Mouse (Mus musculus): ENCODE measurements around the gene Acoxl. TPM values are rescaled to one million over a fixed set of nuclear protein-coding genes. Genes with fewer than 3 reads are reported as not detected.

Acoxl gene
- polyA plus RNA-seq, 1 experiment from 2014 or later, result not detected

- H3K27ac ChIP-seq (replicated peaks), result no peak overlapping the region
- no peaks in the 10 kb centered on the region for H3K36me3 ChIP-seq
- H3K4me2 ChIP-seq (replicated peaks), result no peak overlapping the region
- H3K9me3 ChIP-seq, result no peaks in the 10 kb centered on the region
- no peak overlapping the region for H3K4me3 ChIP-seq
- ATAC-seq (ENCODE audit: low FRiP score, low read depth), result no peak
- H3K4me1 ChIP-seq, result no peaks in the 10 kb centered on the region
- WGBS, result 73% methylated on average over 4 of the region's 4 CpGs
- H3K9ac ChIP-seq (replicated peaks), result no peak overlapping the region
- H3K27me3 ChIP-seq, result no peaks in the 10 kb centered on the region
Observed at GRCm38 (mm10) chr2:128054905-128055304, 216.2 kb downstream of the Acoxl start.

- no peak for ATAC-seq (ENCODE audit: low FRiP score, low read depth)
- 89% methylated on average over 5 of the region's 5 CpGs for WGBS
- Histone ChIP-seq H3K36me3 (no peaks in the 10 kb centered on the region), H3K9ac (replicated peaks) (no peak overlapping the region), H3K27ac (replicated peaks) (no peak overlapping the region), H3K27me3 (peaks cover 11% of the 10 kb centered on the region), H3K4me1 (peaks cover 3% of the 10 kb centered on the region; the same call in 1 of the 2 replicates), H3K4me3 (no peak overlapping the region), H3K4me2 (replicated peaks) (no peak overlapping the region), H3K9me3 (no peaks in the 10 kb centered on the region)
Observed at GRCm38 (mm10) chr2:128057872-128058271, 219.2 kb downstream of the Acoxl start.

GRCm38 (mm10) chr2:128058627-128059026 is 220.0 kb downstream of the Acoxl start:
- H3K9me3 ChIP-seq, result no peaks in the 10 kb centered on the region
- no peak for ATAC-seq (ENCODE audit: low FRiP score, low read depth)

DNA sequence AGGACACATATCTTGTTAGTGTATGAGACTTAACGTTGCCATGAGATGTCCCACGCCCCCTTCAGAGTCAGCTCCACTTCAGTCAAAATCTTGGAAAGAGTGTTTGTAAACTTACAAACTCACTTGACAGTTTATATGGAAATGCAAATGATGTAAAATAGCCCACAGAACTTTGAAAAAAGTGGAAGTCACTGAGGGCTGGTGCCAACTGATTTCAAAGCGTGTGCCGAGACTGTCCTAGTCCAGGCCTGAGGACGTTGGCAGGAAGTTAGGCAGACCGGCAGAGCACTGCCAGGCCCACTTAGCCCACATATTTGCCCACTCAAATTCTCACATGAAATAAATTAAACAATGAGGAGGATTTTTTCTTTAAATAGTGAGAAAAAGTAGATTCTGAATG is 221.5 kb downstream of the Acoxl start:
- Histone ChIP-seq H3K4me3 (no peak overlapping the region), H3K4me1 (peaks cover 3% of the 10 kb centered on the region; the same call in 1 of the 2 replicates), H3K4me2 (replicated peaks) (no peak overlapping the region), H3K27ac (replicated peaks) (no peak overlapping the region), H3K36me3 (no peaks in the 10 kb centered on the region), H3K9me3 (no peaks in the 10 kb centered on the region), H3K27me3 (peaks cover 13% of the 10 kb centered on the region), H3K9ac (replicated peaks) (no peak overlapping the region)
- ATAC-seq (ENCODE audit: low FRiP score, low read depth), result no peak
- WGBS, result 73% methylated on average over 6 of the region's 6 CpGs

More at GRCm38 (mm10) chr2:128058627-128059026, 220.0 kb downstream of the Acoxl start:
- no peak overlapping the region for H3K4me3 ChIP-seq
- no peak overlapping the region for H3K27ac ChIP-seq (replicated peaks)
- no peak overlapping the region for H3K4me2 ChIP-seq (replicated peaks)
- peaks cover 3% of the 10 kb centered on the region; the same call in 1 of the 2 replicates for H3K4me1 ChIP-seq
- no peaks in the 10 kb centered on the region for H3K36me3 ChIP-seq
- WGBS, result 57% methylated on average over 1 of the region's 1 CpGs
- H3K27me3 ChIP-seq, result peaks cover 13% of the 10 kb centered on the region
- H3K9ac ChIP-seq (replicated peaks), result no peak overlapping the region

DNA sequence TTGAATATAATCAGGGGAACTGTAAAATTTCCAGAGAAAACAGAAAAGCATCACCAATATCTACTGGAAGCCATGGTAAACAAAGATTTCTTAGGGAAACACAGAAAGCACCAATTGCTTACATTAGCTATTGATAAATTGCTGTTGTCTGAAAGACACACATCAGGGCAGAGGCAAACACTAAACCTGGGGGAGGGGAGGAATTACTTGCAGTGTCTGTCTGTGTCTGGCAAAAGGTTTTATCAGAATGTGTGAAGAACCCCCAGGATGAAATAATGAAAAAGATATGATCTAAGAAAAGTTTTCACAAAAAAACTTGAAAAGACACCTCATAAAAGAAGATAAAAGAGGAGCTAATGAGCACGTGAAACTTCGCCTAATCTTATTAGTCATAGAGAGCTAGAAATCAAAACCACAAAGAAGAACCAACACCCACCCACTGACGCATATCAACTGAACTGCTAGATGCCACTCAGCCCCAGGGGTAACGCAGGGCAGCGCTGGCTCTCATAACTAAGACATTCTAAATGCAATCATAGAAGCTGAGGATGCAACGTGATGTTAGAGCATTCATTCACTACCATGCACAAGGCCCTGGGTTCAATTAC is 222.1 kb downstream of the Acoxl start:
- 26% methylated on average over 6 of the region's 6 CpGs for WGBS
- no peak overlapping the region for H3K4me3 ChIP-seq
- peaks cover 3% of the 10 kb centered on the region; the same call in 1 of the 2 replicates for H3K4me1 ChIP-seq
- no peaks in the 10 kb centered on the region for H3K9me3 ChIP-seq
- peaks cover 13% of the 10 kb centered on the region for H3K27me3 ChIP-seq
- H3K9ac ChIP-seq (replicated peaks), result no peak overlapping the region
- H3K4me2 ChIP-seq (replicated peaks), result no peak overlapping the region
- no peaks in the 10 kb centered on the region for H3K36me3 ChIP-seq
- ATAC-seq (ENCODE audit: low FRiP score, low read depth), result no peak
- H3K27ac ChIP-seq (replicated peaks), result no peak overlapping the region

DNA sequence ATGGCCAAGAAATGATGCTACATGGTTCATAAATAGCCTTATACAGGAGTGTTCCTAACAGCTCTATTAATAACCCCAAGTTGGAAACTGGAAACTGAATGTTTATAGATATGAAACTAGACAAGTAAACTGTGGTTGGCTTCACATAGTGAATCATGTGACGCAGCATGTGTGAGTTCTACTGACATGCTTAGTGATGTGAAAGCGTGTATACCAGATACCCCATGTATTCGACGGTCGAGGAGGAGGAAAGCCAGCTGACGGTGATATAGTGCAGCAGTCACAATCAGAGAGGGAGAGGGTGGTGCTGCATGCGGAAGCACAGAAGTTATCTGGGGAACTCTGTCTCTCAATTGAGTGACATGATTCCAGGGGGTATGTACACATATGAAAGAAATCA is 222.8 kb downstream of the Acoxl start:
- H3K4me1 ChIP-seq, result peaks cover 3% of the 10 kb centered on the region; the same call in 1 of the 2 replicates
- no peaks in the 10 kb centered on the region for H3K9me3 ChIP-seq
- H3K27ac ChIP-seq (replicated peaks), result no peak overlapping the region
- H3K9ac ChIP-seq (replicated peaks), result no peak overlapping the region
- no peak for ATAC-seq (ENCODE audit: low FRiP score, low read depth)
- no peaks in the 10 kb centered on the region for H3K36me3 ChIP-seq
- 91% methylated on average over 7 of the region's 7 CpGs for WGBS
- peaks cover 18% of the 10 kb centered on the region for H3K27me3 ChIP-seq
- H3K4me2 ChIP-seq (replicated peaks), result no peak overlapping the region
- no peak overlapping the region for H3K4me3 ChIP-seq

DNA sequence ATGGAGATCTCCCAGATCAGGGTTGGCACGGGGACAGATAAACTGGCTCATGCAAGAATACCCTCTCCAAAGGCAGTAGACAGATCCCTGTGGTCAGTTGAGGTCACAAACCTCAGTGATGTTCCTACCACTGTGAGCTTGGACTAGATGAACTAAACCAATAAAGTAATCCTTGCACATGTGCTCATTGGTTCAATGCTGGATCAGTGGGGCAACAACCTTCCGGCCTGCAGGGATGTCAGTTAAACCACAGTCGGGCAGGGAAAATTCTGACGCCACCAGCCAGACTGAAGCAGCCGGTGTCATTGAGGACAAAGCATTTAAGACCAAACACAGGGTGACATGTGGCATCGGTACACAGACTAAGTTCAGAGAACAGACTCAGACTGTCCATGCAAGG is 224.1 kb downstream of the Acoxl start:
- 85% methylated on average over 6 of the region's 6 CpGs for WGBS
- peaks cover 18% of the 10 kb centered on the region for H3K27me3 ChIP-seq
- no peaks in the 10 kb centered on the region for H3K36me3 ChIP-seq
- no peak overlapping the region for H3K4me2 ChIP-seq (replicated peaks)
- H3K9ac ChIP-seq (replicated peaks), result no peak overlapping the region
- peaks cover 3% of the 10 kb centered on the region; the same call in 1 of the 2 replicates for H3K4me1 ChIP-seq
- no peaks in the 10 kb centered on the region for H3K9me3 ChIP-seq
- no peak for ATAC-seq (ENCODE audit: low FRiP score, low read depth)
- H3K27ac ChIP-seq (replicated peaks), result no peak overlapping the region
- H3K4me3 ChIP-seq, result no peak overlapping the region

- Histone ChIP-seq H3K27me3 (peaks cover 18% of the 10 kb centered on the region), H3K36me3 (no peaks in the 10 kb centered on the region), H3K4me1 (peaks cover 3% of the 10 kb centered on the region; the same call in 1 of the 2 replicates), H3K27ac (replicated peaks) (no peak overlapping the region), H3K9me3 (no peaks in the 10 kb centered on the region), H3K4me2 (replicated peaks) (no peak overlapping the region), H3K9ac (replicated peaks) (no peak overlapping the region), H3K4me3 (no peak overlapping the region)
- 84% methylated on average over 2 of the region's 2 CpGs for WGBS
- no peak for ATAC-seq (ENCODE audit: low FRiP score, low read depth)
Observed at GRCm38 (mm10) chr2:128065013-128065412, 226.3 kb downstream of the Acoxl start.

DNA sequence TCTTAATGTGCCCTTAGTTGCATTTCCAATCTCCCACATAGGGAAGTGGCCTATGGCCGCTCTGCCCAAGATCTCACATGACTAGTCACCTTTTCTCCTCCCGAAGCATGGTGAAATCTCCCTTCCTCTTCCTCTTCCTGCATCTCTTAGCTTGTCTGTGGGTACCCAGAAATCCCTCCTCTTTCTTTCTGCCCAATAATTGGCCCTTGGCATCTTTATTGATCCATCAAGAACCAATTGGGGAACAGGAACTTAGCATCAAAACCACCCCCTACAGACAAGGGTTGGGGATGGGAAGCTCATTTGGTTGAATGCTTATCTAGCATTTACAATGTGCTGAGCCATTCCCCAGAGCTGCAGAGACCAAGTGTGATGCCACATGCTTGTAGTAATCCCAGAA is 226.9 kb downstream of the Acoxl start:
- H3K4me2 ChIP-seq (replicated peaks), result no peak overlapping the region
- H3K27me3 ChIP-seq, result peaks cover 18% of the 10 kb centered on the region
- no peaks in the 10 kb centered on the region for H3K36me3 ChIP-seq
- no peak overlapping the region for H3K4me3 ChIP-seq
- no peak overlapping the region for H3K9ac ChIP-seq (replicated peaks)
- ATAC-seq (ENCODE audit: low FRiP score, low read depth), result no peak
- peaks cover 3% of the 10 kb centered on the region; the same call in 1 of the 2 replicates for H3K4me1 ChIP-seq
- H3K27ac ChIP-seq (replicated peaks), result no peak overlapping the region
- H3K9me3 ChIP-seq, result no peaks in the 10 kb centered on the region
- WGBS, result 91% methylated on average over 2 of the region's 2 CpGs

- no peak overlapping the region for H3K9ac ChIP-seq (replicated peaks)
Observed at GRCm38 (mm10) chr2:128067162-128067561, 228.5 kb downstream of the Acoxl start.

DNA sequence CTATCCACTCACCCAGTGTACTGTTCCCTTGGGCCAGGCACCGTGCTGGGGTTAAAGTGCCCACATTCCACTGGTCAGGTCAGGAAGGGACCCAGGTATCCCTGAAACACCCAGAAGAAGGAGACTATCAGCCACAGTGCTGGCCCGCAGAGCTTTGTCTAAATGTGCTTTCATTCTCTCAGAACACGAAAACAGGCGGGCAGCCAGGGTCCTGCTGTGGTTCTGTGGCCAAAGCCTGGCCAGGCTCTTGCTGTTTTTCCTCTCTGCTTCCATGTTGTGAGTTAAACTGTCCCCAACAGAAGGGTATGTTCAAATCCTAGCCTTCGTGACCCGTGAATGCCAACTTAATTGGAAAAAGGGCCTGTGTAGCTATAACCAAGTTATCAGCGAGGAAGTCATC is 228.9 kb downstream of the Acoxl start:
- Histone ChIP-seq H3K27ac (replicated peaks) (no peak overlapping the region), H3K9ac (replicated peaks) (no peak overlapping the region), H3K9me3 (no peaks in the 10 kb centered on the region), H3K4me3 (no peak overlapping the region), H3K4me2 (replicated peaks) (no peak overlapping the region), H3K4me1 (no peaks in the 10 kb centered on the region), H3K27me3 (peaks cover 10% of the 10 kb centered on the region; the same call in 1 of the 2 replicates), H3K36me3 (no peaks in the 10 kb centered on the region)
- ATAC-seq (ENCODE audit: low FRiP score, low read depth), result no peak
- 89% methylated on average over 7 of the region's 7 CpGs for WGBS

More at GRCm38 (mm10) chr2:128067162-128067561, 228.5 kb downstream of the Acoxl start:
- Histone ChIP-seq H3K4me2 (replicated peaks) (no peak overlapping the region), H3K4me3 (no peak overlapping the region), H3K9me3 (no peaks in the 10 kb centered on the region), H3K4me1 (no peaks in the 10 kb centered on the region), H3K36me3 (no peaks in the 10 kb centered on the region), H3K27me3 (peaks cover 14% of the 10 kb centered on the region), H3K27ac (replicated peaks) (no peak overlapping the region)
- ATAC-seq (ENCODE audit: low FRiP score, low read depth), result no peak
- 89% methylated on average over 3 of the region's 3 CpGs for WGBS

GRCm38 (mm10) chr2:128068176-128068575 is 229.5 kb downstream of the Acoxl start:
- H3K4me1 ChIP-seq, result no peaks in the 10 kb centered on the region
- H3K27ac ChIP-seq (replicated peaks), result no peak overlapping the region
- no peak overlapping the region for H3K4me2 ChIP-seq (replicated peaks)
- no peaks in the 10 kb centered on the region for H3K9me3 ChIP-seq
- H3K36me3 ChIP-seq, result no peaks in the 10 kb centered on the region
- H3K9ac ChIP-seq (replicated peaks), result no peak overlapping the region
- ATAC-seq (ENCODE audit: low FRiP score, low read depth), result no peak
- 89% methylated on average over 4 of the region's 4 CpGs for WGBS
- H3K4me3 ChIP-seq, result no peak overlapping the region
- 0 out of 2 replicates have a peak, but pooled peaks cover 4% of the 10 kb centered on the region for H3K27me3 ChIP-seq

- no peaks in the 10 kb centered on the region for H3K9me3 ChIP-seq
- H3K4me2 ChIP-seq (replicated peaks), result no peak overlapping the region
- H3K27ac ChIP-seq (replicated peaks), result no peak overlapping the region
- ATAC-seq (ENCODE audit: low FRiP score, low read depth), result no peak
- no peak overlapping the region for H3K9ac ChIP-seq (replicated peaks)
- no peaks in the 10 kb centered on the region for H3K36me3 ChIP-seq
- 61% methylated on average over 2 of the region's 2 CpGs for WGBS
- no peaks in the 10 kb centered on the region for H3K4me1 ChIP-seq
- 0 out of 2 replicates have a peak, but pooled peaks cover 4% of the 10 kb centered on the region for H3K27me3 ChIP-seq
- H3K4me3 ChIP-seq, result no peak overlapping the region
Observed at GRCm38 (mm10) chr2:128069025-128069424, 230.3 kb downstream of the Acoxl start.

All from midbrain, embryonic 12.5 days (tissue).